Mouse (Mus musculus) kidney, postnatal 0 days (tissue): ENCODE measurements at regions not wholly inside any gene's neighbourhood (a gene's known extent, or its start where the extent isn't known, plus 50 kb on each side); places are given as distances from the start of the nearest gene placed in this dataset.

Experiments used
- ATAC-seq: fragments of 200-750 bp; cut with Nextera tagmentation; replicated peaks from 2 replicates; pipeline ENCODE4 v1.8.0; 2017; ENCODE audit warnings: low read depth, moderate number of reproducible peaks, moderate TSS enrichment, moderate library complexity; ENCODE audit not compliant: low FRiP score
- DNase-seq: peaks from one replicate; pipeline ENCODE4 v3.0.0-alpha.2; 2016; ENCODE audit warnings: low spot score
- H3K27ac ChIP-seq: fragments of 300-500 bp; sonication (generic); 2 replicates; pipeline ENCODE4 v1.5.1; 2014; ENCODE audit warnings: mild to moderate bottlenecking
- H3K27me3 ChIP-seq: fragments of 300-500 bp; sonication (generic); 2 replicates; pipeline ENCODE4 v1.6.1; 2014; ENCODE audit warnings: low read length, mixed read lengths; ENCODE audit not compliant: insufficient read depth
- H3K36me3 ChIP-seq: fragments of 300-500 bp; sonication (generic); 2 replicates; pipeline ENCODE4 v1.6.1; 2014; ENCODE audit warnings: low read length, mixed read lengths; ENCODE audit not compliant: insufficient read depth
- H3K4me1 ChIP-seq: fragments of 300-500 bp; sonication (generic); replicated peaks from 2 replicates; pipeline ENCODE4 v1.6.1; 2014; ENCODE audit warnings: antibody characterized with exemption, low read length, mixed read lengths; ENCODE audit not compliant: insufficient read depth
- H3K4me2 ChIP-seq: fragments of 300-500 bp; sonication (generic); 2 replicates; pipeline ENCODE4 v1.6.1; 2014; ENCODE audit warnings: mild to moderate bottlenecking, low read length, moderate library complexity, mixed read lengths
- H3K4me3 ChIP-seq: fragments of 300-500 bp; sonication (generic); replicated peaks from 2 replicates; pipeline ENCODE4 v1.5.1; 2014; ENCODE audit warnings: low read depth, low read length
- H3K9ac ChIP-seq: fragments of 300-500 bp; sonication (generic); 2 replicates; pipeline ENCODE4 v1.6.1; 2014; ENCODE audit warnings: low read depth, low read length
- H3K9me3 ChIP-seq: fragments of 300-500 bp; sonication (generic); replicated peaks from 2 replicates; pipeline ENCODE4 v1.6.1; 2016; ENCODE audit warnings: low read length, inconsistent platforms, mixed read lengths
- CTCF ChIP-seq: IDR thresholded peaks from 2 replicates; pipeline ENCODE4 v1.5.1; 2016; ENCODE audit warnings: antibody characterized with exemption, low read depth, mild to moderate bottlenecking, moderate library complexity
- WGBS: fragments of 180-500 bp; shearing (Covaris S2); extraction: QIAGEN DNeasy Blood & Tissue Kit; methylation state at CpG from one replicate; pipeline ENCODE4 v1.1.7; 2014; 5-methylcytosine and 5-hydroxymethylcytosine counted together

- H3K9me3 ChIP-seq, result no peaks in the 10 kb centered on the region
- H3K4me2 ChIP-seq, result no peak overlapping the region
- no peak overlapping the region for H3K9ac ChIP-seq
- H3K27ac ChIP-seq, result no peak overlapping the region
- DNase-seq, result no peak
- no peak for TF ChIP-seq CTCF
- H3K4me1 ChIP-seq, result no peaks in the 10 kb centered on the region
- WGBS, result 76% methylated on average over 1 of the region's 1 CpGs
- no peak for ATAC-seq
- H3K27me3 ChIP-seq, result no peaks in the 10 kb centered on the region
- H3K4me3 ChIP-seq, result no peak overlapping the region
- no peaks in the 10 kb centered on the region for H3K36me3 ChIP-seq
Measured at GRCm38 (mm10) chr4:72574946-72575345, 277.5 kb downstream of the Aldoart1 start.

- ATAC-seq (no peak), DNase-seq (no peak)
- TF ChIP-seq CTCF, result no peak
- Histone ChIP-seq H3K4me3 (no peak overlapping the region), H3K4me2 (no peak overlapping the region), H3K9me3 (no peaks in the 10 kb centered on the region), H3K27me3 (no peaks in the 10 kb centered on the region), H3K27ac (no peak overlapping the region), H3K4me1 (no peaks in the 10 kb centered on the region), H3K36me3 (no peaks in the 10 kb centered on the region), H3K9ac (no peak overlapping the region)
- WGBS, result 78% methylated on average over 2 of the region's 2 CpGs
Measured at GRCm38 (mm10) chr4:72571924-72572323, 280.5 kb downstream of the Aldoart1 start.

GRCm38 (mm10) chr4:72565186-72565585 lies 287.2 kb downstream of the Aldoart1 start:
- ATAC-seq (no peak), DNase-seq (no peak)
- Histone ChIP-seq H3K27me3 (no peaks in the 10 kb centered on the region), H3K27ac (no peak overlapping the region), H3K9me3 (no peaks in the 10 kb centered on the region), H3K4me1 (no peaks in the 10 kb centered on the region), H3K4me3 (no peak overlapping the region), H3K9ac (no peak overlapping the region), H3K4me2 (no peak overlapping the region), H3K36me3 (no peaks in the 10 kb centered on the region)
- no peak for TF ChIP-seq CTCF
- WGBS, result 93% methylated on average over 3 of the region's 3 CpGs

GRCm38 (mm10) chr4:72562909-72563676 lies 289.3 kb downstream of the Aldoart1 start:
- no peak for ATAC-seq
- 16% methylated on average over 4 of the region's 4 CpGs for WGBS

GRCm38 (mm10) chr4:72554276-72554675 lies 298.2 kb downstream of the Aldoart1 start:
- H3K4me1 ChIP-seq, result no peaks in the 10 kb centered on the region
- H3K9me3 ChIP-seq, result no peaks in the 10 kb centered on the region
- no peak for DNase-seq
- H3K4me2 ChIP-seq, result no peak overlapping the region
- no peaks in the 10 kb centered on the region for H3K36me3 ChIP-seq
- no peak overlapping the region for H3K4me3 ChIP-seq
- TF ChIP-seq CTCF, result no peak
- H3K9ac ChIP-seq, result no peak overlapping the region
- H3K27me3 ChIP-seq, result no peaks in the 10 kb centered on the region
- no peak for ATAC-seq
- no peak overlapping the region for H3K27ac ChIP-seq

More at GRCm38 (mm10) chr4:72562909-72563676, 289.3 kb downstream of the Aldoart1 start:
- no peaks in the 10 kb centered on the region for H3K27me3 ChIP-seq
- no peak overlapping the region for H3K9ac ChIP-seq
- H3K4me1 ChIP-seq, result no peaks in the 10 kb centered on the region
- H3K36me3 ChIP-seq, result no peaks in the 10 kb centered on the region
- peak; percentile 3 for DNase-seq
- no peaks in the 10 kb centered on the region for H3K9me3 ChIP-seq
- H3K27ac ChIP-seq, result no peak overlapping the region
- H3K4me2 ChIP-seq, result no peak overlapping the region
- no peak for TF ChIP-seq CTCF
- no peak overlapping the region for H3K4me3 ChIP-seq

GRCm38 (mm10) chr4:72534563-72534962 lies 317.9 kb downstream of the Aldoart1 start:
- no peak for TF ChIP-seq CTCF
- Histone ChIP-seq H3K4me2 (no peak overlapping the region), H3K4me3 (no peak overlapping the region), H3K4me1 (no peaks in the 10 kb centered on the region), H3K27me3 (no peaks in the 10 kb centered on the region), H3K36me3 (no peaks in the 10 kb centered on the region), H3K9ac (no peak overlapping the region), H3K9me3 (no peaks in the 10 kb centered on the region), H3K27ac (no peak overlapping the region)
- WGBS, result 11% methylated on average over 1 of the region's 1 CpGs
- ATAC-seq (no peak), DNase-seq (peak; percentile 45)

GRCm38 (mm10) chr4:72524630-72525029 lies 323.9 kb upstream of the Tle1 start:
- DNase-seq, result no peak

More at GRCm38 (mm10) chr4:72524630-72525029, 323.9 kb upstream of the Tle1 start:
- no peak overlapping the region for H3K4me2 ChIP-seq
- ATAC-seq, result no peak
- no peaks in the 10 kb centered on the region for H3K4me1 ChIP-seq
- no peak for TF ChIP-seq CTCF
- no peak overlapping the region for H3K4me3 ChIP-seq
- H3K36me3 ChIP-seq, result no peaks in the 10 kb centered on the region
- no peaks in the 10 kb centered on the region for H3K27me3 ChIP-seq
- no peak overlapping the region for H3K27ac ChIP-seq
- H3K9me3 ChIP-seq, result no peaks in the 10 kb centered on the region
- no peak overlapping the region for H3K9ac ChIP-seq
